Mouse (Mus musculus): ENCODE measurements around the gene Adgrl4.

Gene Adgrl4

GRCm38 (mm10) chr3:151488853-151489252 lies 51.2 kb downstream of the Adgrl4 start:
- DNase-seq (ENCODE audit: low spot score in 2 of 2): no peak

GRCm38 (mm10) chr3:151505606-151506005 lies 67.9 kb downstream of the Adgrl4 start:
- DNase-seq (ENCODE audit: low spot score in 2 of 2): no peak

- DNase-seq (ENCODE audit: low spot score in 2 of 2): no peak
These were observed 73.5 kb downstream of the Adgrl4 start for GRCm38 (mm10) chr3:151511184-151511583.

GRCm38 (mm10) chr3:151547182-151547581 lies 109.5 kb downstream of the Adgrl4 start:
- no peak for DNase-seq (ENCODE audit: low spot score in 2 of 2)

- DNase-seq (ENCODE audit: low spot score in 2 of 2): no peak
These were observed 113.3 kb downstream of the Adgrl4 start for GRCm38 (mm10) chr3:151551002-151551401.

GRCm38 (mm10) chr3:151556635-151557034 lies 118.9 kb downstream of the Adgrl4 start:
- DNase-seq (ENCODE audit: low spot score in 2 of 2): no peak

- no peak for DNase-seq (ENCODE audit: low spot score in 2 of 2)
These were observed 119.4 kb downstream of the Adgrl4 start for GRCm38 (mm10) chr3:151557125-151557524.

GRCm38 (mm10) chr3:151557607-151558006 lies 119.9 kb downstream of the Adgrl4 start:
- DNase-seq (ENCODE audit: low spot score in 2 of 2): no peak

- DNase-seq (ENCODE audit: low spot score in 2 of 2): no peak
These were observed 120.7 kb downstream of the Adgrl4 start for GRCm38 (mm10) chr3:151558374-151558773.

GRCm38 (mm10) chr3:151565664-151566621 lies 128.3 kb downstream of the Adgrl4 start:
- no peak for DNase-seq (ENCODE audit: low spot score in 2 of 2)

- no peak for DNase-seq (ENCODE audit: low spot score in 2 of 2)
These were observed 128.9 kb downstream of the Adgrl4 start for GRCm38 (mm10) chr3:151566629-151567028.

GRCm38 (mm10) chr3:151567541-151567940 lies 129.9 kb downstream of the Adgrl4 start:
- DNase-seq (ENCODE audit: low spot score in 2 of 2): no peak

GRCm38 (mm10) chr3:151572089-151572488 lies 134.4 kb downstream of the Adgrl4 start:
- no peak for DNase-seq (ENCODE audit: low spot score in 2 of 2)

GRCm38 (mm10) chr3:151575292-151575691 lies 137.6 kb downstream of the Adgrl4 start:
- DNase-seq (ENCODE audit: low spot score in 2 of 2): no peak

- no peak for DNase-seq (ENCODE audit: low spot score in 2 of 2)
These were observed 138.5 kb downstream of the Adgrl4 start for GRCm38 (mm10) chr3:151576155-151576554.

- no peak for DNase-seq (ENCODE audit: low spot score in 2 of 2)
These were observed 154.2 kb downstream of the Adgrl4 start for GRCm38 (mm10) chr3:151591904-151592303.

Data from thymus, postnatal 10 days (tissue).